Mouse (Mus musculus): Measurements from ENCODE around the gene Exog. TPM values are rescaled to one million over a fixed set of nuclear protein-coding genes. Genes with fewer than 3 reads are reported as not detected.
A peak's percentile ranks its signal among the peaks of the same experiment; 100 is the strongest.

The Exog gene
- polyA plus RNA-seq, 1 experiment from 2014 or later, result 24.8 TPM

DNA sequence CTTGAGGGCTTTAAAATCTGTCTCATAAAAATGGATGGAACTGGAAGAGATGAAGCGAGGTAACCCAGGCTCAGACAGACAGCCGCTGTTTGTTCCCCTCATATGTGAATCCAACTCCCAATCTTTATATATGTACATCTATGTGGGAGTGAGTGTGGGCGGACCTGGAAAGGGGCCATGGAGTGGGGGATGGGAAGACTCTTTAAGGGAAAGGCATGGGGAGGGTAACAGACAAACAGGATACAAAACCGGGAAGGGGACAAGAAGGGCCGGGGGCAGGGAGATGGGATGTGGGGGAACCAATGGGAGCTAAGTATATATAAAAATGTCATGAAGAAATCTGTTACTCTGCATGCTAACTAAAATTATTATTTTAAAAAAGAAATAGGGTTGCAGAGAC is 52.2 kb downstream of the Exog start:
- H3K9ac ChIP-seq (replicated peaks; ENCODE audit: low read length), result no peak overlapping the region
- ATAC-seq (ENCODE audit: low FRiP score, low TSS enrichment), result peak; percentile 28; the same call in 1 of the 2 replicates

DNA sequence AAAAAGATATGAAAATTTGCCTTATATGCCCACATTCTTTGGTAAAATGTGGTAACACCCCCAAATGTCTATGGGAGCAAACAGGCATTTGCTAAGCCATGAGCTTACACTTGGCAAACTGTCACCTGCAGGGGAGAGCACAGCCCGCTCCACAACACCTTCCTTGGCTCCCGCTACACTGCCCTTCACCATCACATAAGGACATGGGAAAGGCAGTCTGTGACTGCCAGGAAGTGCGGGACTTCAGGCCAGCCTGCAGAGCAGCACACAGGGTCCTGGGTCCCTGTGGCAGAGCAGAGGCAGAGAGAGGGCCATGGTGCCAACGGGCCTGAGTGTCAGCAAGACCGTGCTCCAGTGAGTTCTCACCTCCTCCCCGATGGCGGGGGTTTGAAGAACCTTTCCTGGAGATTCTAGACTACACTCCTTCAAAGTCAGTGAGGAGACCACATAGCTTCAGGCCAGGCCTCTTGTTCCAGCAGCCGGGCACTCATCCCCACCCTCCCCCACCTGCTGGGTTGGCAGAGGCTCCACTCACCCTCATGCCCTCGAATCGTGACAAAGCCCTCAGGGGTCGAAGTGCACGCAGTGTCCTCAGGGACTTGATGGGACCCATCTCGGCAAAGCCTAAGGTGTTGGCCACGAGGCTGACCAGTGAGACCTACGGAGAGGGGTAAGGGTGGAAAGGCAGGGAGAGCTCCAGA is 53.0 kb downstream of the Exog start:
- ATAC-seq (ENCODE audit: low FRiP score, low TSS enrichment), result no peak; the same call in 1 of the 2 replicates
- WGBS, result 79% methylated on average over 15 of the region's 15 CpGs
- no peaks in the 10 kb centered on the region for H3K36me3 ChIP-seq (ENCODE audit: insufficient read depth, low read length)
- no peak overlapping the region for H3K27ac ChIP-seq (ENCODE audit: low read length)
- peaks cover 8% of the 10 kb centered on the region for H3K4me1 ChIP-seq (ENCODE audit: insufficient read depth, low read length)
- H3K27me3 ChIP-seq (ENCODE audit: insufficient read depth, low read length), result no peaks in the 10 kb centered on the region
- H3K9me3 ChIP-seq (ENCODE audit: low read length), result no peaks in the 10 kb centered on the region
- H3K9ac ChIP-seq (replicated peaks; ENCODE audit: low read length), result no peak overlapping the region
- no peak overlapping the region for H3K4me2 ChIP-seq (replicated peaks; ENCODE audit: low read depth, low read length)
- H3K4me3 ChIP-seq (ENCODE audit: low read length), result no peak overlapping the region

More for the DNA sequence above, 52.2 kb downstream of the Exog start:
- 40% methylated on average over 5 of the region's 5 CpGs for whole genome bisulfite sequencing
- H3K4me1 ChIP-seq (ENCODE audit: insufficient read depth, low read length), result peaks cover 8% of the 10 kb centered on the region
- H3K9me3 ChIP-seq (ENCODE audit: low read length), result no peaks in the 10 kb centered on the region
- no peak overlapping the region for H3K4me3 ChIP-seq (ENCODE audit: low read length)
- H3K4me2 ChIP-seq (replicated peaks; ENCODE audit: low read depth, low read length), result no peak overlapping the region
- no peak overlapping the region; the same call in 1 of the 2 replicates for H3K27ac ChIP-seq (ENCODE audit: low read length)
- H3K36me3 ChIP-seq (ENCODE audit: insufficient read depth, low read length), result no peaks in the 10 kb centered on the region
- H3K27me3 ChIP-seq (ENCODE audit: insufficient read depth, low read length), result no peaks in the 10 kb centered on the region

DNA sequence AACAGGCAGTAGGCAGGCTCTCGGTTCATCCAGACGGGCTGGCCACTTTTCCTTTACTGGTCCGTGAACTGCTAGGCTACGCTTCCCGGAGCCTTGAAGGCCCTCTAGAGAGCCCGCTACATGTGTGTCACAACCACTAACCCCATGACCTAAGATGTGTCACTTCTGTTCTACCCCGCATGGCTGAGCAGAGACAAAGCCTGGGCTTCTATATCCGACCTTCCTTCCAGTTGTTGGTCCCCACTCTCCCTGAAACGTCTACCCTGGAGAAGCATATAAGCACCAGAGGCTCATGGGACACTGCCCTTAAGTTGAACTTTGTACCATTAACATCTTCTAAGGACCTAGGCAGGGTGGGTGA is 53.5 kb downstream of the Exog start:
- no peaks in the 10 kb centered on the region for H3K27me3 ChIP-seq (ENCODE audit: insufficient read depth, low read length)
- H3K9me3 ChIP-seq (ENCODE audit: low read length), result no peaks in the 10 kb centered on the region
- no peaks in the 10 kb centered on the region for H3K36me3 ChIP-seq (ENCODE audit: insufficient read depth, low read length)
- H3K9ac ChIP-seq (replicated peaks; ENCODE audit: low read length), result no peak overlapping the region
- H3K4me3 ChIP-seq (ENCODE audit: low read length), result no peak overlapping the region
- no peak overlapping the region for H3K4me2 ChIP-seq (replicated peaks; ENCODE audit: low read depth, low read length)
- no peak for ATAC-seq (ENCODE audit: low FRiP score, low TSS enrichment)
- 77% methylated on average over 9 of the region's 9 CpGs for WGBS
- H3K27ac ChIP-seq (ENCODE audit: low read length), result no peak overlapping the region
- peaks cover 8% of the 10 kb centered on the region for H3K4me1 ChIP-seq (ENCODE audit: insufficient read depth, low read length)

DNA sequence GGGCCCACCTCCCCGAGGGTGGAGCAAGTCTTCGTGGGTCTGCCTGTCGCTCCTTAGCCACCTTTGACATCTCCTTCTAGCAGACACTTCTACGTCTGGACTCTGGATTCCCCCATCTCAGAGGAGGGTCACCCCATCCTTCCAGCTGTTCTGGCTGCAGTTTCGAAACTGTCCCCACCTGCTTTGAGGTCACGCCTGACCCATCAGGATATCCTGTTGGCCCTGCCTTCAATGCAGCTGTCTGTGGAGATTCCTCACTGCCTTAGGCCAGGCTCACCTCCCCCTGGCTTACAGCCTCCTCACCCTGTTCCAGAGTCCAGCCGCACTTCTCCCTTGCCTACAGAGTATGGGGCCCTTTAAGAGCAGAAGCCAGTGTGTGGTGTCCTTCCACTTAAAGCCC is 54.1 kb downstream of the Exog start:
- peaks cover 8% of the 10 kb centered on the region for H3K4me1 ChIP-seq (ENCODE audit: insufficient read depth, low read length)
- no peak overlapping the region for H3K9ac ChIP-seq (replicated peaks; ENCODE audit: low read length)
- H3K9me3 ChIP-seq (ENCODE audit: low read length), result no peaks in the 10 kb centered on the region
- H3K4me2 ChIP-seq (replicated peaks; ENCODE audit: low read depth, low read length), result no peak overlapping the region
- H3K27ac ChIP-seq (ENCODE audit: low read length), result no peak overlapping the region
- no peaks in the 10 kb centered on the region for H3K27me3 ChIP-seq (ENCODE audit: insufficient read depth, low read length)
- no peak overlapping the region for H3K4me3 ChIP-seq (ENCODE audit: low read length)
- 66% methylated on average over 7 of the region's 7 CpGs for WGBS
- no peaks in the 10 kb centered on the region for H3K36me3 ChIP-seq (ENCODE audit: insufficient read depth, low read length)
- no peak for ATAC-seq (ENCODE audit: low FRiP score, low TSS enrichment)

DNA sequence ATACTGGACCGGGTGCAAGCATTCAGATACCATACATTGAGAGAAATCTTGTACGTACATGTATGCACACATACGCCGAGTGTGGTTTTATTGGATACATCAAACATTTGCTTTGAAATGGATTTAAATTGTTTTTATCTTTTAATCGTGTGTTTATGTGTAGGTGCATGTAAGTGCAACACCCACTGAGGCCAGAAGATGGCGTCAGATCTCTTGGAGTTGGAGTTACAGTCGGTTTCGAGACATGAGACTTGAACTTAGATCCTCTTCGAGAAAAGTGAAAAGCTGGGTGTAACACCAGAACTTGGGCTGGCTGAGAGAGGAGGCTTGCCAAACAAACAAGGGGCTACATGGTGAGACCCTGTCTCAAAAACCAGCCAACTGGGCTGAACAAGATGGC is 58.9 kb downstream of the Exog start:
- Histone ChIP-seq H3K9ac (replicated peaks; ENCODE audit: low read length) (no peak overlapping the region), H3K27ac (ENCODE audit: low read length) (no peak overlapping the region), H3K4me2 (replicated peaks; ENCODE audit: low read depth, low read length) (no peak overlapping the region), H3K4me3 (ENCODE audit: low read length) (no peak overlapping the region), H3K36me3 (ENCODE audit: insufficient read depth, low read length) (no peaks in the 10 kb centered on the region), H3K27me3 (ENCODE audit: insufficient read depth, low read length) (no peaks in the 10 kb centered on the region), H3K4me1 (ENCODE audit: insufficient read depth, low read length) (no peaks in the 10 kb centered on the region), H3K9me3 (ENCODE audit: low read length) (peaks cover 5% of the 10 kb centered on the region; the same call in 1 of the 2 replicates)
- 93% methylated on average over 9 of the region's 9 CpGs for WGBS
- no peak for ATAC-seq (ENCODE audit: low FRiP score, low TSS enrichment)

DNA sequence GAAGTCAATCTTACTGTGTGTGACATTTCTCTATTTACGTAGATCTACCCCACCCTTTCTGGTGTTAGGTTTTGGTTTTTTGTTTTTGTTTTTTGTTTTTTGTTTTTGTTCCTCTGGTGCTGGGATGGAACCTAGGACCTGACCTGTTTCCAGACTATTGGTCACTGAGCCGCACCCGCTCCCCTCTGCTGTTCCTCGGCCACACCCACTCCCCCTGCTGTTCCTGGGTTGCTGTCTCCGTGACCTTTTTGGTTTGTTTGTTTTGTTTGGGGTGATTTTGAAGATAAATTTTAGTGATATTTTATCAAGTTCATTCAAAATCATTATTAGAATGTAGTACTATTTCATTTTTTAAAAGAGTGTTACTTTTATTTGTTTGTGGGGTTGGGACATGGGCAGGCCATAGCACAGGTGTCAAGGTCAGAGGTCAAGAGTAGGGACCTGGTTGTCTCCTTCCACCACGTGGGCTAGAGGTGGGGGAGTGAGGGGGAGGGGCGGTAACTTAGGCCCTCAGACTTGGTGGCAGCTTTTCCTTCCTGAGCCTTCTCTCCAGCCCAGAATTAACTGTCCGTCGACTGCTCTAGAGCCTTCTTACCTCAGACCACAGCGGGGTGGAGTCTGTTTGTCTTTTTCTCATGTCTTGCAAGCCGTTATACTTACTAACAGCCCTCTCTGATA is 60.4 kb downstream of the Exog start:
- Histone ChIP-seq H3K9ac (replicated peaks; ENCODE audit: low read length) (no peak overlapping the region), H3K9me3 (ENCODE audit: low read length) (peaks cover 5% of the 10 kb centered on the region; the same call in 1 of the 2 replicates), H3K4me2 (replicated peaks; ENCODE audit: low read depth, low read length) (no peak overlapping the region), H3K27ac (ENCODE audit: low read length) (no peak overlapping the region), H3K4me1 (ENCODE audit: insufficient read depth, low read length) (no peaks in the 10 kb centered on the region), H3K36me3 (ENCODE audit: insufficient read depth, low read length) (no peaks in the 10 kb centered on the region), H3K4me3 (ENCODE audit: low read length) (no peak overlapping the region), H3K27me3 (ENCODE audit: insufficient read depth, low read length) (no peaks in the 10 kb centered on the region)
- WGBS, result 63% methylated on average over 11 of the region's 11 CpGs
- ATAC-seq (ENCODE audit: low FRiP score, low TSS enrichment), result no peak

DNA sequence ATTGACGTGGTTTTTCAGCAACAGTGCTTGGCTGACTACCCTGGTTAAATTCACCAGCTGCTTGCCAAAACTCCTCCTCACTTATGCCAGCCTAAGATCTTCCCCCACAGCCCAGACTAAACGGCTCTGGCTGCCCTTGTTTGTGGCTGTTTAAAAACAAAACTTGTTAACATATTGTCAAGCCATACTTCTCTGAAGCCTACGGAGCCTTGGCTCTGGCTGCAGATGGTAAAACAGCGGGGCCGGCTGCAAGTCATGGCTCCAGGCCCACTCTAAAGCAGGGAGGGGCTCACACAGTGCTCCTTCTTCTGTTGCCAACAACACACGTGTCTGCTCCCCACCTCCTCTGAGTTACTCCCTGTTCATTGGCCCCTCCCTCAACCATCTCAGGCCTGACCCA is 66.2 kb downstream of the Exog start:
- 49% methylated on average over 6 of the region's 6 CpGs for WGBS
- H3K9ac ChIP-seq (replicated peaks; ENCODE audit: low read length), result no peak overlapping the region
- no peaks in the 10 kb centered on the region for H3K4me1 ChIP-seq (ENCODE audit: insufficient read depth, low read length)
- H3K9me3 ChIP-seq (ENCODE audit: low read length), result peaks cover 5% of the 10 kb centered on the region; the same call in 1 of the 2 replicates
- no peak for ATAC-seq (ENCODE audit: low FRiP score, low TSS enrichment)
- H3K4me3 ChIP-seq (ENCODE audit: low read length), result no peak overlapping the region
- no peak overlapping the region for H3K27ac ChIP-seq (ENCODE audit: low read length)
- no peaks in the 10 kb centered on the region for H3K27me3 ChIP-seq (ENCODE audit: insufficient read depth, low read length)
- H3K36me3 ChIP-seq (ENCODE audit: insufficient read depth, low read length), result no peaks in the 10 kb centered on the region
- no peak overlapping the region for H3K4me2 ChIP-seq (replicated peaks; ENCODE audit: low read depth, low read length)

DNA sequence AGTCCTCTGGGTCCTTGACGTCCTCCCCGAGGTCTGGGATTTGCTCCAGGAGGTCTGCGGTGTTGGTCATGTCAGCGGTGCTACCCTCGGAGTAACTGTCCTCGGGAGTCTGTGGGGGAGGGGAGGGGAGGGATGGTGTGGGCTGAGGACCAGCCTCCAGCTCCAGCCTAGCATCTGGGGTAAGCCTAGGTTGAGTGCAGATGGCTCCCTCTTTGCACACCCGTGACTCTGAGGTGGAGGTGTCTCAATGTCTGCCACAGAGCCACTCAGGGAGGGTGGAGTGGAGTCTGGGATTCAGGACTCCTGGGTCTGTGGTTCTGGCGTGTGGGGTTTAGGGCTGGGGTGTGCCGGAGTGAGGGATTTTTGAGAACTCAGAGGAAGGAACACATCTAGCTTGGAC is 68.2 kb downstream of the Exog start:
- Histone ChIP-seq H3K4me3 (ENCODE audit: low read length) (no peak overlapping the region), H3K9me3 (ENCODE audit: low read length) (no peaks in the 10 kb centered on the region), H3K27me3 (ENCODE audit: insufficient read depth, low read length) (no peaks in the 10 kb centered on the region), H3K36me3 (ENCODE audit: insufficient read depth, low read length) (no peaks in the 10 kb centered on the region), H3K4me2 (replicated peaks; ENCODE audit: low read depth, low read length) (no peak overlapping the region), H3K27ac (ENCODE audit: low read length) (no peak overlapping the region), H3K9ac (replicated peaks; ENCODE audit: low read length) (no peak overlapping the region), H3K4me1 (ENCODE audit: insufficient read depth, low read length) (0 out of 2 replicates have a peak, but pooled peaks cover 3% of the 10 kb centered on the region)
- no peak for ATAC-seq (ENCODE audit: low FRiP score, low TSS enrichment)
- 89% methylated on average over 9 of the region's 9 CpGs for WGBS

DNA sequence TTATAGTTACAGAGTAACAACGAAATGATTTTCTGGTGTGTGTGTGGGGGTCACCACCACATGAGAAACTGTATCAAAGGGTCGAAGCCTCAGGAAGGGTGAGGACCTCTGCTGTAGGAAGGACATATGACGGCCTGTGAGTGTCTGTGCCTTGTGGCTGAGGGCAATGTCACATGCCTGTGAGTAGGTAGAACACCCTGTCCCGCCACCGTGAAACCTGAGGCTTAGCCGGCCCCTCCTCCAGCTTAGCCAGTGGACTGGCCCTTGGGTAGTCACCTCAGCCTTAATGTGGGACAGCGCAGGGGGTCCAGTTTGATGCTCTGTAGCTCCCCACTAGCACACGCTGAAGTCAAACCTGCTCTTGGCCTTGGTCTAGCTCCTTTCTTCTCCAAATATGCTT is 69.1 kb downstream of the Exog start:
- WGBS, result 82% methylated on average over 8 of the region's 8 CpGs
- H3K4me2 ChIP-seq (replicated peaks; ENCODE audit: low read depth, low read length), result no peak overlapping the region
- H3K27me3 ChIP-seq (ENCODE audit: insufficient read depth, low read length), result no peaks in the 10 kb centered on the region
- H3K9me3 ChIP-seq (ENCODE audit: low read length), result no peaks in the 10 kb centered on the region
- no peaks in the 10 kb centered on the region for H3K36me3 ChIP-seq (ENCODE audit: insufficient read depth, low read length)
- H3K27ac ChIP-seq (ENCODE audit: low read length), result no peak overlapping the region
- H3K9ac ChIP-seq (replicated peaks; ENCODE audit: low read length), result no peak overlapping the region
- H3K4me1 ChIP-seq (ENCODE audit: insufficient read depth, low read length), result 0 out of 2 replicates have a peak, but pooled peaks cover 3% of the 10 kb centered on the region
- ATAC-seq (ENCODE audit: low FRiP score, low TSS enrichment), result no peak
- H3K4me3 ChIP-seq (ENCODE audit: low read length), result no peak overlapping the region

DNA sequence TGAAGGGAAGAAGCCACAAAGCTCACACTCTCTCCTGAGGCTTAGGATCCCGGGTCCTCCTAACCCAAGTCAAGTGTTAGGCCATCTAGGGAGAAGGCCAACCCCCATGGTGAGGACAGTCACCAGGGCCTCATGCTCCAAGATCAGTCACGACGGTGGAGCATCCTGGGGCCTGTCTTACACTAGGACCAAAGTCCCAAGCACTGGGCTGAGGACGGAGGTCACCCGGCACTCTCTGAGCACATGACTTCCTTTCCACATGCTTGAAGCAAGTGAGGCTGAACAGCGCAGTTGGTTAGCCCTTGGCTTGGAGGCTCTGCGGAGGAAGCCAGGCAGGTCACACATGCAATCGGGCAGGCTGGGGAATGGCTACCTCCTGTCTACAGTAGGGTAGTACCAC is 70.2 kb downstream of the Exog start:
- Histone ChIP-seq H3K27ac (ENCODE audit: low read length) (peak overlapping the region; percentile 15; the same call in 1 of the 2 replicates), H3K36me3 (ENCODE audit: insufficient read depth, low read length) (no peaks in the 10 kb centered on the region), H3K9ac (replicated peaks; ENCODE audit: low read length) (no peak overlapping the region), H3K27me3 (ENCODE audit: insufficient read depth, low read length) (no peaks in the 10 kb centered on the region), H3K4me1 (ENCODE audit: insufficient read depth, low read length) (0 out of 2 replicates have a peak, but pooled peaks cover 3% of the 10 kb centered on the region), H3K4me3 (ENCODE audit: low read length) (no peak overlapping the region), H3K4me2 (replicated peaks; ENCODE audit: low read depth, low read length) (no peak overlapping the region), H3K9me3 (ENCODE audit: low read length) (no peaks in the 10 kb centered on the region)
- peak; percentile 29; the same call in 1 of the 2 replicates for ATAC-seq (ENCODE audit: low FRiP score, low TSS enrichment)
- 73% methylated on average over 8 of the region's 8 CpGs for WGBS
